Mouse (Mus musculus): ENCODE measurements around the gene Wsb1. TPM values are rescaled to one million over a fixed set of nuclear protein-coding genes. Genes with fewer than 3 reads are reported as not detected.

The Wsb1 gene
- polyA plus RNA-seq, 1 experiment from 2014 or later, result 282 TPM

Other genes starting within 250 kb of the Wsb1 start
- gene Ksr1, start 108.3 kb downstream of the Wsb1 start, polyA plus RNA-seq (2014; fragmentation: Nextera tagmentation; extraction: Ambion mirVana), result 5.5 and 6.0 TPM in 2 replicates
- not detected in 2 replicates for gene Gm9964, start 42.2 kb upstream of the Wsb1 start, polyA plus RNA-seq (2014; fragmentation: Nextera tagmentation; extraction: Ambion mirVana)
- 10.0 and 10.9 TPM in 2 replicates for gene Nf1, start 85.0 kb upstream of the Wsb1 start, polyA plus RNA-seq (2014; fragmentation: Nextera tagmentation; extraction: Ambion mirVana)
- 0.48 and 0.66 TPM in 2 replicates for gene Omg, start 249.4 kb upstream of the Wsb1 start, polyA plus RNA-seq (2014; fragmentation: Nextera tagmentation; extraction: Ambion mirVana)